Mouse (Mus musculus) neural tube, embryonic 12.5 days (tissue): ENCODE data around the gene Igbp1. TPM values are rescaled to one million over a fixed set of nuclear protein-coding genes. Genes with fewer than 3 reads are reported as not detected.

ENCODE experiments used
- ATAC-seq: fragments of 200-750 bp; cut with Nextera tagmentation; 2 replicates; pipeline ENCODE4 v1.8.0; 2017; ENCODE audit warnings: low read depth, mild to moderate bottlenecking, moderate TSS enrichment, moderate library complexity; ENCODE audit not compliant: low FRiP score
- H3K27ac ChIP-seq: fragments of 300-500 bp; sonication (generic); 2 replicates; pipeline ENCODE4 v1.5.1; 2016
- H3K27me3 ChIP-seq: fragments of 300-500 bp; sonication (generic); replicated peaks from 2 replicates; pipeline ENCODE4 v1.6.1; 2016; ENCODE audit warnings: mild to moderate bottlenecking
- H3K36me3 ChIP-seq: fragments of 300-500 bp; sonication (generic); 2 replicates; pipeline ENCODE4 v1.6.1; 2016; ENCODE audit warnings: mild to moderate bottlenecking
- H3K4me1 ChIP-seq: fragments of 300-500 bp; sonication (generic); 2 replicates; pipeline ENCODE4 v1.6.1; 2016
- H3K4me2 ChIP-seq: fragments of 300-500 bp; sonication (generic); replicated peaks from 2 replicates; pipeline ENCODE4 v1.6.1; 2016; ENCODE audit warnings: mild to moderate bottlenecking
- H3K4me3 ChIP-seq: fragments of 300-500 bp; sonication (generic); 2 replicates; pipeline ENCODE4 v1.5.1; 2016
- H3K9ac ChIP-seq: fragments of 300-500 bp; sonication (generic); 2 replicates; pipeline ENCODE4 v1.6.1; 2016; ENCODE audit warnings: mild to moderate bottlenecking
- H3K9me3 ChIP-seq: fragments of 300-500 bp; sonication (generic); 2 replicates; pipeline ENCODE4 v1.6.1; 2016; ENCODE audit warnings: mild to moderate bottlenecking
- WGBS: fragments of 180-500 bp; shearing (Covaris S2); methylation state at CpG from one replicate; pipeline ENCODE4 v1.1.7; 2016; 5-methylcytosine and 5-hydroxymethylcytosine counted together
- polyA plus RNA-seq: library from polyadenylated mRNA; unstranded; fragments of >200 nt; fragmentation: Nextera tagmentation; extraction: Ambion mirVana; gene quantifications from 2 replicates; pipeline ENCODE4 v1.2.1, GENCODE M21; 2016

Igbp1 gene
- 30.9 and 32.2 TPM in 2 replicates for polyA plus RNA-seq

GRCm38 (mm10) chrX:100494068-100494978 lies at the start of gene Igbp1:
Gene Igbp1, plus strand, starts transcription at chrX:100494291.
- 19% methylated on average over 32 of the region's 32 CpGs for WGBS
- H3K9ac ChIP-seq, result peak within 1 kb of the TSS; percentile 43
- no peaks in the 10 kb centered on the region for H3K4me1 ChIP-seq
- H3K27me3 ChIP-seq, result no peaks in the 10 kb centered on the region
- ATAC-seq, result peak; percentile 97
- 0 out of 2 replicates have a peak, but pooled peaks cover 8% of the 10 kb centered on the region for H3K36me3 ChIP-seq
- H3K9me3 ChIP-seq, result no peaks in the 10 kb centered on the region
- H3K4me3 ChIP-seq, result peak within 1 kb of the TSS; percentile 54
- H3K27ac ChIP-seq, result no peak within 1 kb of the TSS
- peak within 1 kb of the TSS; percentile 64 for H3K4me2 ChIP-seq

GRCm38 (mm10) chrX:100468047-100468446 lies 26.0 kb upstream of the Igbp1 start:
- WGBS, result 75% methylated on average over 4 of the region's 4 CpGs
- H3K4me3 ChIP-seq, result no peak overlapping the region
- H3K36me3 ChIP-seq, result no peaks in the 10 kb centered on the region
- H3K9ac ChIP-seq, result no peak overlapping the region
- H3K27ac ChIP-seq, result no peak overlapping the region
- H3K4me1 ChIP-seq, result no peaks in the 10 kb centered on the region
- no peaks in the 10 kb centered on the region for H3K9me3 ChIP-seq
- no peak overlapping the region for H3K4me2 ChIP-seq
- no peaks in the 10 kb centered on the region for H3K27me3 ChIP-seq
- ATAC-seq, result no peak

GRCm38 (mm10) chrX:100470126-100470525 lies 24.0 kb upstream of the Igbp1 start:
- Histone ChIP-seq H3K36me3 (no peaks in the 10 kb centered on the region), H3K4me2 (no peak overlapping the region), H3K9me3 (no peaks in the 10 kb centered on the region), H3K4me1 (no peaks in the 10 kb centered on the region), H3K27ac (no peak overlapping the region), H3K9ac (no peak overlapping the region), H3K4me3 (no peak overlapping the region), H3K27me3 (no peaks in the 10 kb centered on the region)
- 85% methylated on average over 3 of the region's 3 CpGs for WGBS
- ATAC-seq, result no peak

- WGBS, result 84% methylated on average over 3 of the region's 3 CpGs
- no peak overlapping the region for H3K27ac ChIP-seq
- no peak overlapping the region for H3K9ac ChIP-seq
- no peaks in the 10 kb centered on the region for H3K9me3 ChIP-seq
- no peak overlapping the region for H3K4me2 ChIP-seq
- no peaks in the 10 kb centered on the region for H3K36me3 ChIP-seq
- no peaks in the 10 kb centered on the region for H3K4me1 ChIP-seq
- no peak for ATAC-seq
- H3K4me3 ChIP-seq, result no peak overlapping the region
- H3K27me3 ChIP-seq, result no peaks in the 10 kb centered on the region
Measured at GRCm38 (mm10) chrX:100471491-100471890, 22.6 kb upstream of the Igbp1 start.

GRCm38 (mm10) chrX:100475569-100476223 lies 18.4 kb upstream of the Igbp1 start:
- ATAC-seq, result no peak
- no peaks in the 10 kb centered on the region for H3K9me3 ChIP-seq
- H3K27ac ChIP-seq, result no peak overlapping the region
- H3K4me1 ChIP-seq, result no peaks in the 10 kb centered on the region
- no peaks in the 10 kb centered on the region for H3K27me3 ChIP-seq
- H3K4me3 ChIP-seq, result no peak overlapping the region
- no peak overlapping the region for H3K9ac ChIP-seq
- H3K36me3 ChIP-seq, result no peaks in the 10 kb centered on the region
- WGBS, result 81% methylated on average over 4 of the region's 4 CpGs
- no peak overlapping the region for H3K4me2 ChIP-seq

GRCm38 (mm10) chrX:100480317-100480716 lies 13.8 kb upstream of the Igbp1 start:
- no peak overlapping the region for H3K4me3 ChIP-seq
- peak; percentile 75 for ATAC-seq
- 36% methylated on average over 3 of the region's 3 CpGs for WGBS
- H3K27ac ChIP-seq, result no peak overlapping the region
- H3K9me3 ChIP-seq, result no peaks in the 10 kb centered on the region
- no peaks in the 10 kb centered on the region for H3K27me3 ChIP-seq
- no peak overlapping the region for H3K9ac ChIP-seq
- no peaks in the 10 kb centered on the region for H3K4me1 ChIP-seq
- no peaks in the 10 kb centered on the region for H3K36me3 ChIP-seq
- no peak overlapping the region for H3K4me2 ChIP-seq

- WGBS, result 17% methylated on average over 22 of the region's 22 CpGs
Measured at GRCm38 (mm10) chrX:100493500-100494067, 507 bp upstream of the Igbp1 start.

GRCm38 (mm10) chrX:100504175-100504851 lies 10.2 kb downstream of the Igbp1 start:
- WGBS, result 90% methylated on average over 5 of the region's 5 CpGs
- H3K4me1 ChIP-seq, result no peaks in the 10 kb centered on the region
- H3K36me3 ChIP-seq, result peaks cover 2% of the 10 kb centered on the region; the same call in 1 of the 2 replicates
- no peak overlapping the region for H3K27ac ChIP-seq
- H3K4me3 ChIP-seq, result no peak overlapping the region
- ATAC-seq, result no peak
- no peaks in the 10 kb centered on the region for H3K27me3 ChIP-seq
- H3K9me3 ChIP-seq, result no peaks in the 10 kb centered on the region
- no peak overlapping the region for H3K9ac ChIP-seq
- no peak overlapping the region for H3K4me2 ChIP-seq

More at GRCm38 (mm10) chrX:100493500-100494067, 507 bp upstream of the Igbp1 start:
- Histone ChIP-seq H3K4me1 (no peaks in the 10 kb centered on the region), H3K9ac (no peak overlapping the region), H3K9me3 (no peaks in the 10 kb centered on the region), H3K4me2 (peak overlapping the region; percentile 56), H3K4me3 (peak overlapping the region; percentile 54), H3K36me3 (0 out of 2 replicates have a peak, but pooled peaks cover 6% of the 10 kb centered on the region), H3K27me3 (no peaks in the 10 kb centered on the region), H3K27ac (no peak overlapping the region)
- ATAC-seq, result peak; percentile 63

GRCm38 (mm10) chrX:100508164-100508563 lies 14.1 kb downstream of the Igbp1 start:
- Histone ChIP-seq H3K27ac (no peak overlapping the region), H3K4me3 (no peak overlapping the region), H3K9ac (no peak overlapping the region), H3K9me3 (no peaks in the 10 kb centered on the region), H3K4me2 (no peak overlapping the region), H3K36me3 (no peaks in the 10 kb centered on the region; the same call in 1 of the 2 replicates), H3K27me3 (no peaks in the 10 kb centered on the region), H3K4me1 (no peaks in the 10 kb centered on the region)
- ATAC-seq, result no peak
- WGBS, result 90% methylated on average over 4 of the region's 4 CpGs

- no peaks in the 10 kb centered on the region for H3K9me3 ChIP-seq
- no peaks in the 10 kb centered on the region for H3K4me1 ChIP-seq
- no peaks in the 10 kb centered on the region; the same call in 1 of the 2 replicates for H3K36me3 ChIP-seq
- H3K4me2 ChIP-seq, result no peak overlapping the region
- WGBS, result 81% methylated on average over 3 of the region's 3 CpGs
- H3K4me3 ChIP-seq, result no peak overlapping the region
- ATAC-seq, result no peak
- H3K27ac ChIP-seq, result no peak overlapping the region
- H3K27me3 ChIP-seq, result no peaks in the 10 kb centered on the region
- H3K9ac ChIP-seq, result no peak overlapping the region
Measured at GRCm38 (mm10) chrX:100509921-100510320, 15.8 kb downstream of the Igbp1 start.

GRCm38 (mm10) chrX:100516683-100517082 lies 22.6 kb downstream of the Igbp1 start:
- Histone ChIP-seq H3K27me3 (0 out of 2 replicates have a peak, but pooled peaks cover 4% of the 10 kb centered on the region), H3K36me3 (no peaks in the 10 kb centered on the region), H3K4me3 (no peak overlapping the region), H3K4me1 (no peaks in the 10 kb centered on the region), H3K4me2 (no peak overlapping the region), H3K27ac (no peak overlapping the region), H3K9me3 (no peaks in the 10 kb centered on the region), H3K9ac (no peak overlapping the region)
- no peak for ATAC-seq
- 89% methylated on average over 3 of the region's 3 CpGs for WGBS
